Mouse (Mus musculus) CH12.LX (cell line): ENCODE measurements around the gene Polr2m. TPM values are rescaled to one million over a fixed set of nuclear protein-coding genes. Genes with fewer than 3 reads are reported as not detected.

Experiments used
- DNase-seq: peaks from one replicate; pipeline ENCODE4 v3.0.0-alpha.2; 2013; ENCODE audit errors: extremely low read depth
- H3K27ac ChIP-seq: 2 replicates; pipeline ENCODE4 v1.5.1; 2012; ENCODE audit warnings: low read depth, mild to moderate bottlenecking, control low read depth, moderate library complexity; ENCODE audit not compliant: insufficient read depth
- H3K27me3 ChIP-seq: replicated peaks from 2 replicates; pipeline ENCODE3; 2012; ENCODE audit warnings: inconsistent platforms
- H3K36me3 ChIP-seq, 2 experiments: replicated peaks in 1 of 2; 2 replicates each; pipeline versions ENCODE3 to v1.6.1; 2012; ENCODE audit warnings: inconsistent platforms in 1 of 2, low read length in 1 of 2, mild to moderate bottlenecking in 1 of 2, mixed read lengths in 1 of 2, moderate library complexity in 1 of 2; ENCODE audit not compliant: control insufficient read depth in 1 of 2, insufficient read depth in 1 of 2
- H3K4me1 ChIP-seq, 2 experiments: 2 replicates each; pipeline ENCODE4 v1.6.1; 2012; ENCODE audit warnings: inconsistent platforms in 1 of 2, moderate library complexity in 1 of 2; ENCODE audit not compliant: insufficient read depth in 2 of 2, control insufficient read depth in 1 of 2
- H3K4me2 ChIP-seq: 2 replicates; pipeline ENCODE4 v1.6.1; 2012; ENCODE audit warnings: low read depth, mild to moderate bottlenecking, control low read depth; ENCODE audit not compliant: poor library complexity, insufficient read depth, severe bottlenecking
- H3K4me3 ChIP-seq, 3 experiments: fragments of 150-350 bp in 1 of 3; sonication (generic) in 1 of 3; replicated peaks in 1 of 3; 2 replicates each; pipeline versions ENCODE3 to v1.5.1; 2011 to 2012; ENCODE audit warnings: low read depth in 2 of 3, low read length in 2 of 3, mild to moderate bottlenecking in 2 of 3, moderate library complexity in 2 of 3, control low read depth in 1 of 3, improper control_type of control experiment in 1 of 3, inconsistent platforms in 1 of 3, mixed read lengths in 1 of 3; ENCODE audit not compliant: poor library complexity in 1 of 3
- H3K79me2 ChIP-seq: replicated peaks from 2 replicates; pipeline ENCODE4 v1.6.1; 2012; ENCODE audit warnings: mild to moderate bottlenecking, moderate library complexity; ENCODE audit not compliant: control insufficient read depth, poor library complexity, insufficient read depth, severe bottlenecking; ENCODE audit errors: extremely low read depth
- H3K9ac ChIP-seq: 2 replicates; pipeline ENCODE4 v1.6.1; 2012; ENCODE audit warnings: low read depth, mild to moderate bottlenecking, control low read depth, moderate library complexity; ENCODE audit not compliant: insufficient read depth
- H3K9me3 ChIP-seq: replicated peaks from 2 replicates; pipeline ENCODE3; 2012; ENCODE audit warnings: low read length, inconsistent platforms, mixed read lengths
- CHD2 ChIP-seq: IDR thresholded peaks from 2 replicates; pipeline ENCODE4 v1.6.1; 2011; ENCODE audit warnings: low read length, improper control_type of control experiment
- CTCF ChIP-seq, 2 experiments: IDR thresholded peaks in 1 of 2; conservative IDR thresholded peaks in 1 of 2; 2 replicates each; pipeline ENCODE4 v1.5.1; 2011 to 2012; ENCODE audit warnings: low read depth in 2 of 2, low read length in 2 of 2, improper control_type of control experiment in 1 of 2, inconsistent platforms in 1 of 2, mild to moderate bottlenecking in 1 of 2, moderate library complexity in 1 of 2
- E2F4 ChIP-seq: IDR thresholded peaks from 2 replicates; pipeline ENCODE4 v1.6.1; 2011; ENCODE audit warnings: low read depth, low read length, improper control_type of control experiment; ENCODE audit not compliant: insufficient replicate concordance
- EP300 ChIP-seq: IDR thresholded peaks from 2 replicates; pipeline ENCODE4 v1.6.1; 2011; ENCODE audit warnings: low read length, improper control_type of control experiment
- GABPA ChIP-seq: IDR thresholded peaks from 2 replicates; pipeline ENCODE4 v1.6.1; 2012; ENCODE audit warnings: low read depth, low read length, improper control_type of control experiment, inconsistent platforms; ENCODE audit not compliant: insufficient replicate concordance
- HCFC1 ChIP-seq: IDR thresholded peaks from 2 replicates; pipeline ENCODE4 v1.6.1; 2012; ENCODE audit warnings: low read depth, mild to moderate bottlenecking, inconsistent platforms, low read length, improper control_type of control experiment
- IRF4 ChIP-seq: IDR thresholded peaks from 2 replicates; pipeline ENCODE4 v1.6.1; 2014; ENCODE audit warnings: low read depth, mild to moderate bottlenecking, inconsistent platforms, low read length, improper control_type of control experiment
- MAFK ChIP-seq: IDR thresholded peaks from 2 replicates; pipeline ENCODE4 v1.6.1; 2011; ENCODE audit warnings: low read length, improper control_type of control experiment; ENCODE audit not compliant: insufficient replicate concordance
- NRF1 ChIP-seq: IDR thresholded peaks from 2 replicates; pipeline ENCODE4 v1.6.1; 2014; ENCODE audit warnings: low read depth, mild to moderate bottlenecking, inconsistent platforms, low read length, improper control_type of control experiment, moderate library complexity
- PAX5 ChIP-seq: IDR thresholded peaks from 2 replicates; pipeline ENCODE4 v1.6.1; 2012; ENCODE audit warnings: low read length, inconsistent platforms, mixed read lengths
- RAD21 ChIP-seq: IDR thresholded peaks from 2 replicates; pipeline ENCODE4 v1.6.1; 2011; ENCODE audit warnings: low read depth, mild to moderate bottlenecking, low read length, improper control_type of control experiment, moderate library complexity
- SMC3 ChIP-seq: IDR thresholded peaks from 2 replicates; pipeline ENCODE4 v1.6.1; 2011; ENCODE audit warnings: low read depth, low read length, improper control_type of control experiment
- TBP ChIP-seq: conservative IDR thresholded peaks from 2 replicates; pipeline ENCODE4 v1.6.1; 2011; ENCODE audit warnings: low read depth, low read length, improper control_type of control experiment
- UBTF ChIP-seq: IDR thresholded peaks from 2 replicates; pipeline ENCODE4 v1.6.1; 2012; ENCODE audit warnings: low read depth, mild to moderate bottlenecking, inconsistent platforms, low read length, improper control_type of control experiment, moderate library complexity
- ZC3H11A ChIP-seq: IDR thresholded peaks from 2 replicates; pipeline ENCODE4 v1.6.1; 2012; ENCODE audit warnings: low read depth, mild to moderate bottlenecking, inconsistent platforms, low read length, improper control_type of control experiment
- ZKSCAN1 ChIP-seq: IDR thresholded peaks from 2 replicates; pipeline ENCODE4 v1.6.1; 2012; ENCODE audit warnings: low read depth, inconsistent platforms, low read length, improper control_type of control experiment, borderline replicate concordance
- ZMIZ1 ChIP-seq: IDR thresholded peaks from 2 replicates; pipeline ENCODE4 v1.6.1; 2012; ENCODE audit warnings: low read depth, mild to moderate bottlenecking, inconsistent platforms, low read length, improper control_type of control experiment
- ZNF384 ChIP-seq: IDR thresholded peaks from 2 replicates; pipeline ENCODE4 v1.6.1; 2012; ENCODE audit warnings: low read depth, low read length, improper control_type of control experiment, inconsistent platforms
- dilution Hi-C: fragments of 300-500 bp; cut with MboI; formaldehyde crosslinking; loops from 2 replicates; pipeline ENCODE4 v1.14.3; 2020; ENCODE audit warnings: low sequenced_read_pairs; ENCODE audit not compliant: extremely low pct_unique_long_range_greater_than_20kb, extremely low pct_ligation_motif_present
- in situ Hi-C: fragments of 300-500 bp; cut with MboI; formaldehyde crosslinking; loops from 3 replicates; pipeline ENCODE4 v1.14.3; 2019; ENCODE audit warnings: low sequenced_read_pairs, low pct_ligation_motif_present, low pct_unique_long_range_greater_than_20kb, mixed read lengths
- polyA plus RNA-seq: library from polyadenylated mRNA; unstranded; fragments of >175 nt; gene quantifications from 2 replicates; pipeline ENCODE4 v1.2.1, GENCODE M21; 2012; ENCODE audit warnings: low read depth; ENCODE audit not compliant: insufficient read length
- total RNA-seq, 2 experiments: library from RNA; depleted of rRNA; stranded (reverse); fragments of 300-350 nt in 1 of 2; fragments of >200 nt in 1 of 2; gene quantifications; 2 replicates each; pipeline ENCODE4 v1.2.3; 2012 to 2014

The Polr2m gene
- total and polyA plus RNA-seq, 3 experiments = 147 to 255 (median 224) TPM

- H3K9me3 ChIP-seq = no peaks in the 10 kb centered on the region
- H3K27ac ChIP-seq = no peak overlapping the region
- no peaks in the 10 kb centered on the region for H3K79me2 ChIP-seq
- TF ChIP-seq CHD2 (no peak), RAD21 (no peak), GABPA (no peak), E2F4 (no peak), MAFK (no peak), ZNF384 (no peak), HCFC1 (no peak), ZMIZ1 (no peak), PAX5 (no peak), IRF4 (no peak), EP300 (no peak), UBTF (no peak), ZC3H11A (no peak), NRF1 (no peak)
- dilution Hi-C loops = no loop called here
- no peaks in the 10 kb centered on the region for H3K27me3 ChIP-seq
- H3K4me1 ChIP-seq = no peaks in the 10 kb centered on the region
- no peak overlapping the region for H3K4me2 ChIP-seq
- DNase-seq = no peak
- no peak overlapping the region for H3K9ac ChIP-seq
- H3K4me3 ChIP-seq = no peak overlapping the region
- in situ Hi-C loops = no loop called here
- peaks cover 0 to 15% of the 10 kb centered on the region in 2 experiments for H3K36me3 ChIP-seq
Observed at GRCm38 (mm10) chr9:71523901-71524300, 38.2 kb upstream of the Polr2m start.

GRCm38 (mm10) chr9:71519836-71520235 is 34.1 kb upstream of the Polr2m start:
- no peaks in the 10 kb centered on the region for H3K9me3 ChIP-seq
- H3K4me2 ChIP-seq = no peak overlapping the region
- TF ChIP-seq SMC3 (no peak), ZKSCAN1 (no peak), CTCF (conservative IDR thresholded peaks at IDR 0.05 in 1 of 2, IDR thresholded peaks at IDR 0.05 in 1 of 2; ENCODE audit: low read depth in 2 of 2, low read length in 2 of 2) (peak in 1 of 2 experiments; percentile 10; a peak in 1 of 4 replicates), ZC3H11A (no peak), TBP (no peak)
- no peak overlapping the region for H3K9ac ChIP-seq
- dilution Hi-C loops = no loop called here
- H3K79me2 ChIP-seq = no peaks in the 10 kb centered on the region
- no peak for DNase-seq
- in situ Hi-C loops = no loop called here
- no peaks in the 10 kb centered on the region for H3K27me3 ChIP-seq
- H3K4me3 ChIP-seq = no peak overlapping the region
- no peak overlapping the region for H3K27ac ChIP-seq
- H3K36me3 ChIP-seq = peaks cover 0 to 13% of the 10 kb centered on the region in 2 experiments
- no peaks in the 10 kb centered on the region for H3K4me1 ChIP-seq
